Mouse (Mus musculus): ENCODE data around the gene Mtfp1. TPM values are rescaled to one million over a fixed set of nuclear protein-coding genes. Genes with fewer than 3 reads are reported as not detected.
"Not testable (repeated sequence)": the region's sequence is repeated elsewhere in the genome, so short reads cannot be mapped to it uniquely, and the experiment has no call there.

Mtfp1 gene
- polyA plus RNA-seq, 1 experiment from 2014 or later = 10.8 TPM

DNA sequence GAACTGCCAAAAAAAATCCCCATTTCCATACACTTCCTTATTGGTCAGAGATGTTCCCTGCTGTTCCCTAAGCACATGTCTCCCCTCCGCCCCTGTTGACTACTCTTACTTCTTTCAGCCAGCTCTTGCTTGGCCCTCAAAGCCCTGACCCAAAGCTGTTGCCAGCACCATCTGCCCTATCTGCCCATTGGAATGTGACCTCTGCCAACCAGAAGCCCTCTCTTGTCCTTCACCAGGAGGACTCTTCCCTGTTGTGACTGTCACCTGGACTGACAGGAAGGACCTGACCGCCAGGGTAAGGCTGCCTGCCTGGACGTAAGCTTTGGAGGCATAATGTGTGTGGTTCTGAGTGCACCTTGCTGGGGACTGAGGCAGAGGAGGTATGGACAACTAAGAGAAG is 26.4 kb upstream of the Mtfp1 start:
- 61% methylated on average over 3 of the region's 3 CpGs for WGBS
- Histone ChIP-seq H3K9ac (no peak overlapping the region), H3K4me1 (ENCODE audit: insufficient read depth) (peaks cover 3% of the 10 kb centered on the region; the same call in 1 of the 2 replicates), H3K4me3 (ENCODE audit: low read depth, low read length) (no peak overlapping the region), H3K4me2 (no peak overlapping the region), H3K27me3 (ENCODE audit: insufficient read depth, low read length) (peaks cover 14% of the 10 kb centered on the region), H3K36me3 (ENCODE audit: insufficient read depth) (no peaks in the 10 kb centered on the region), H3K9me3 (ENCODE audit: low read depth, low read length) (no peaks in the 10 kb centered on the region), H3K27ac (ENCODE audit: low read depth) (no peak overlapping the region)
- no peak for ATAC-seq (ENCODE audit: insufficient read depth)
- no peak for TF ChIP-seq CTCF (IDR thresholded peaks at IDR 0.05; ENCODE audit: low read depth)
- no peak for DNase-seq

DNA sequence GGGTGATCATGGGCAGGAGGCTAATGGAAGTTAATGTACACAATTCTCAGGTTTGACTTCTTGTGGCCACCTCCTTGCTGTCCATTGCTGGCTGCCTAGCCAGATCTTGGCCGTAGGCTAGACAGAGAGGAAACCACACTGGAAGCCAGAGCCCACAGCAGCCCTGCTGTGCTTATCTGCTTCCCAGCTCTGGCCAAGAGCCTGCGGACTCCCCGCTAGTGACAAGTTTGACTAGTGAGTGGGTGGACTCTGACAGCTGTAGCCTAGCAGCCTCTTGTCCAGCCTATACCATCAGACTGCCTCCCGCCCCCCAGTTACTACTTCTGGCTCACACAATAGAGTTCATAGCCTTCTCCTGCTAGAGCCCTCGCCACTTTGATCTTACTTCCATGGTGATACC is 24.4 kb upstream of the Mtfp1 start:
- Histone ChIP-seq H3K9ac (no peak overlapping the region), H3K36me3 (ENCODE audit: insufficient read depth) (no peaks in the 10 kb centered on the region), H3K27me3 (ENCODE audit: insufficient read depth, low read length) (peaks cover 14% of the 10 kb centered on the region), H3K4me3 (ENCODE audit: low read depth, low read length) (no peak overlapping the region), H3K9me3 (ENCODE audit: low read depth, low read length) (no peaks in the 10 kb centered on the region), H3K4me2 (no peak overlapping the region), H3K27ac (ENCODE audit: low read depth) (no peak overlapping the region), H3K4me1 (ENCODE audit: insufficient read depth) (peaks cover 3% of the 10 kb centered on the region; the same call in 1 of the 2 replicates)
- DNase-seq (peak; percentile 67), ATAC-seq (ENCODE audit: insufficient read depth) (peak; percentile 44; the same call in 1 of the 2 replicates)
- 40% methylated on average over 5 of the region's 5 CpGs for WGBS
- TF ChIP-seq CTCF (IDR thresholded peaks at IDR 0.05; ENCODE audit: low read depth) = no peak

DNA sequence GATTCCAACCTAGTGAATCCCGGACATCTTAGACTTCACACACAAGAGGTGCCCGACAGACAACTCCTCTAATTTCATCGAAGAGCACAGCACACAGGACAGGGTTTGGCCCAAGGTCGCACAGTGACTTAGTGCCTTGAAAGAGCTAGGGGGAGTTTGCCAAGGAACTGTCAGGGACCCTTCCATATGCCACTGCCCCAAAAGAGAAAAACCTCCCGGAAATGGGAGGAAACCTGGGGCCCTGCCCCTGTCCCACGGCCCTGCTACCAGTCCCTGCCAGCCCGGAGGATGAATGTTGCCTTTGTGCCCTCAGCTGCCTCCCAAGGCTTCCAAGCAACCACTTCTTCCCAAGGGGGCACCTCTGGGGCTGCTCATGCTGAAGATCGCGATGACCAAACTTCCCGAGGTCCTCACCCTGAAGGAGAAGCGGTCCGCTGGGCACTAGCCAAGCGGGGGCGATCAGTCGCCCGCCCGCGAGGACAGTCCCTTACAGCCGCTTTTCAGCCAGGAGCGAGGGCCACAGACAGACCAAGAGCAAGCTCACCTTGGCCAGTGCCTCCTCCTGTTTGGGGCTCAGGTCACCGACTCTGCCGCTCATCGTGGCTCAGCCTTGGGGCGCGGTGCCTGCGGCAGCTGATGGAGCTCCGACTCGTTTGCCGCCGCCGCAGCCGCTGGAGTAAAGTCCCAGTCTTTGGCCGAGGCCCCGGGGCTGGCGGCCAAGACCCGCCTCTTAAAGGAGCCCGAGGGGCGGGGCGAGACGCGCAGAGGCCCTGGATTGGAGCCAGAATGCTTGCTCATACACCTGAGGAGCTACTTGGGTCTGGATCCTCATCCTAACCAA is 23.1 kb upstream of the Mtfp1 start:
- Histone ChIP-seq H3K9me3 (ENCODE audit: low read depth, low read length) (no peaks in the 10 kb centered on the region), H3K9ac (peak overlapping the region; percentile 66), H3K27me3 (ENCODE audit: insufficient read depth, low read length) (peaks cover 14% of the 10 kb centered on the region), H3K4me2 (peak overlapping the region; percentile 97), H3K4me3 (ENCODE audit: low read depth, low read length) (peak overlapping the region; percentile 49), H3K4me1 (ENCODE audit: insufficient read depth) (peaks cover 3% of the 10 kb centered on the region; the same call in 1 of the 2 replicates), H3K27ac (ENCODE audit: low read depth) (no peak overlapping the region), H3K36me3 (ENCODE audit: insufficient read depth) (no peaks in the 10 kb centered on the region)
- peak; percentile 25 for ATAC-seq (ENCODE audit: insufficient read depth)
- DNase-seq = peak; percentile 84
- TF ChIP-seq CTCF (IDR thresholded peaks at IDR 0.05; ENCODE audit: low read depth) = no peak
- WGBS = 3% methylated on average over 41 of the region's 41 CpGs

DNA sequence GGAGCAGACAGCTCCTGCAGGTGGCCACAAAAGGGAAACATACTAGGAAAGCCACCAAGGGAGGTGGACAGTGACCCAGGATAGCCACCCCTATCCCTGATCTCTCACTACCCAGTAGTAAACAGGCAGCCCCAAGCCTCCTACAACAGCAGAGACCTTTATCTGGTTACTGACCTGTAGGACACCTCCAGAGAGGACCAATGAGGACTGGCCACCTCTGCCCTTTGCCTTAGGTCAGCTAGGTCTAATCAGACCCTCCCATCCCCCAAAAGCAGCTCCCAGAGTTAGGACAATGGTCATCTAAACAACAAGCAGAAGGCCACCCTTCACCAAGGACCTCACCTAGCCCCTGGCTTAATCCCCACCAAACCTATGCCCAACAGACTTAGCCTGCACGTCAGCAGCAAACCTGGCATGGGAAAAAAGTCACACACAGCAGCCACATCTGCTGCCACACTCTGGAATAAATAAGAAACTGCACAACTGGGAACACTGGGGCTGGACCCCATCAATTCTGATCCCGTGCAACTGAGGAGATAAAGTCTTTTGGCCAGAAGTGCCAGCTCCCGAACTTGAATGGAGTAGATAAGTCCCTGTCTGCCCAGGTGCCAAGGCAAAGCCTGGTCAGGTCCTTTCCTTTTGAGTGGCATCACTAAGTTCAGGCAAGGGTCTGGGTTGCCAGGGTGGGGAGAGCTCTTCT is 22.3 kb upstream of the Mtfp1 start:
- Histone ChIP-seq H3K27ac (ENCODE audit: low read depth) (no peak overlapping the region), H3K27me3 (ENCODE audit: insufficient read depth, low read length) (peaks cover 14% of the 10 kb centered on the region), H3K4me1 (ENCODE audit: insufficient read depth) (peaks cover 3% of the 10 kb centered on the region; the same call in 1 of the 2 replicates), H3K9me3 (ENCODE audit: low read depth, low read length) (no peaks in the 10 kb centered on the region), H3K9ac (no peak overlapping the region), H3K4me3 (ENCODE audit: low read depth, low read length) (peak overlapping the region; percentile 49), H3K4me2 (peak overlapping the region; percentile 97), H3K36me3 (ENCODE audit: insufficient read depth) (no peaks in the 10 kb centered on the region)
- ATAC-seq (ENCODE audit: insufficient read depth) (no peak), DNase-seq (peak; percentile 10)
- TF ChIP-seq CTCF (IDR thresholded peaks at IDR 0.05; ENCODE audit: low read depth) = no peak
- 16% methylated on average over 3 of the region's 3 CpGs for WGBS

DNA sequence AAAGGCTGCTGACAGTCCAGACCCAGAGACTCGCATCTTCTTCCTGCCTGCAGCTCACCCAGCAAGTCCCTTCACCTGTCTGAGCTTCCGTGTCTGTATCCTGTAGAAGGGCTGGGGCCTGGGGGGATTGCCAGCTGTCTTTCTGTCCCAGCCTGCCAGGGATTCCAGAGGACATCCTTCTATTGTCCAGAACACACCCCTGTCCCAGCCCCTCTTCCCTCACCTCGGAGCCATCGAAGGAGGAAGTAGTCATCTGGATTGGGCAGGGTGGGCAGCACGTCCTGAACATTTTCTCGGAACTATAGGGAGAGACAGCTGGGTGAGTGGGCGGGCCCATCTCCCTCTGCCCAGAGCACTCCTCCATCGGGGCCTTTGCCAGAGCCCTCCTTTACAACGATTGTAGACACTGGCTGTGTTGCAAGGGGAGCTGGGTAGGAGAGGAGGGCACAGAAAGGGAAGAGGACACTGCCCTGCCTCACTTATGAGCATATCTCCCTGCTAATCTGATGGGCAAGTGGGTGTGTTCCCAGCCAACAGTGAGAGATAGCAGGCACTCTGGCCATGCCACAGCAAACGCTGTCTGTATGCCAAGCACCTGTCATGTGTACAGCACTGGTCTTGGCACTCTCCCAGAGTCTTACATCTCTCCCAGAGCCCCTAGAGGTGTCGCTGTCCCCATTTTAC is 21.4 kb upstream of the Mtfp1 start:
- Histone ChIP-seq H3K4me3 (ENCODE audit: low read depth, low read length) (no peak overlapping the region), H3K36me3 (ENCODE audit: insufficient read depth) (no peaks in the 10 kb centered on the region), H3K9ac (no peak overlapping the region), H3K4me2 (no peak overlapping the region), H3K4me1 (ENCODE audit: insufficient read depth) (peaks cover 3% of the 10 kb centered on the region; the same call in 1 of the 2 replicates), H3K27me3 (ENCODE audit: insufficient read depth, low read length) (peaks cover 14% of the 10 kb centered on the region), H3K27ac (ENCODE audit: low read depth) (no peak overlapping the region), H3K9me3 (ENCODE audit: low read depth, low read length) (no peaks in the 10 kb centered on the region)
- 42% methylated on average over 11 of the region's 11 CpGs for WGBS
- DNase-seq (peak; percentile 15), ATAC-seq (ENCODE audit: insufficient read depth) (no peak)
- no peak for TF ChIP-seq CTCF (IDR thresholded peaks at IDR 0.05; ENCODE audit: low read depth)

DNA sequence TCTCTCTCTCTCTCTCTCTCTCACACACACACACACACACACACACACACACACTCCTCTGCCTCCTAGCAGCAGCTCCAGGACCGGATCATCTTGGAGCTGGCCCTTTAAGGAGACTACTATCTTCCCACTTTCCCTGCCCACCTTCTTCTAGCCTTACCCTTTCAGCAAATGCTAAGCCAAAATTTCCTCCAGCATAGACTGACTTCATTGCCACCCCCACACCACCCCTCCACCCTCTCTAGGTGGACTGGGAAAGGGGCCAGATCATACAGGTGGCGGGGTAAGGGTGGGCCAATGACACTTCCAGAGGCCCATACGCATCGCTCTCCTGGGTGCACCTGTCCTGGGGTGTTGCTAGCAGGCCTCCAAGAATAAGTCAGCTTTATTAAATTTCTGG is 20.2 kb upstream of the Mtfp1 start:
- DNase-seq = no peak
- peaks cover 14% of the 10 kb centered on the region for H3K27me3 ChIP-seq (ENCODE audit: insufficient read depth, low read length)
- no peaks in the 10 kb centered on the region for H3K36me3 ChIP-seq (ENCODE audit: insufficient read depth)
- no peak overlapping the region for H3K9ac ChIP-seq
- H3K4me1 ChIP-seq (ENCODE audit: insufficient read depth) = peaks cover 3% of the 10 kb centered on the region; the same call in 1 of the 2 replicates
- ATAC-seq (ENCODE audit: insufficient read depth) = no peak
- H3K4me2 ChIP-seq = no peak overlapping the region
- no peaks in the 10 kb centered on the region for H3K9me3 ChIP-seq (ENCODE audit: low read depth, low read length)
- WGBS = 87% methylated on average over 4 of the region's 4 CpGs
- TF ChIP-seq CTCF (IDR thresholded peaks at IDR 0.05; ENCODE audit: low read depth) = no peak
- H3K4me3 ChIP-seq (ENCODE audit: low read depth, low read length) = no peak overlapping the region
- H3K27ac ChIP-seq (ENCODE audit: low read depth) = no peak overlapping the region

DNA sequence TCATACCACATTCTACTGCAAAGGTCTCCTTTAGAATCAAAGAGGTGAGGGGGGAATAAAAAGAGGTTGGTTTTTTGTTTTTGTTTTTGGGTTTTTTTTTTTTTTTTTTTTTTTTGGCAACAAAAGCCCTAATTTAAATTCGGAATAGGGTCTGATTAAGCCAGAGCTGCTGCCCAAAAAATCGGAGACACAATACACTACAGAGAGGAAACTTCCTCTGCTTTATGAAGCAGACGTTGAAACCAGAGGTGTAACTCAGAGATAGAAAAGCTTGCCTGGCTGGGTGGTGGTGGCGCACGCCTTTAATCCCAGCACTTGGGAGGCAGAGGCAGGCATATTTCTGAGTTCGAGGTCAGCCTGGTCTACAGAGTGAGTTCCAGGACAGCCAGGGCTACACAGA is 19.3 kb upstream of the Mtfp1 start:
- H3K9ac ChIP-seq; H3K27ac ChIP-seq (ENCODE audit: low read depth); ATAC-seq (ENCODE audit: insufficient read depth); H3K4me1 ChIP-seq (ENCODE audit: insufficient read depth); H3K4me3 ChIP-seq (ENCODE audit: low read depth, low read length); DNase-seq; H3K4me2 ChIP-seq; H3K36me3 ChIP-seq (ENCODE audit: insufficient read depth); H3K9me3 ChIP-seq (ENCODE audit: low read depth, low read length): not testable (repeated sequence)
- WGBS = 76% methylated on average over 6 of the region's 6 CpGs
- H3K27me3 ChIP-seq (ENCODE audit: insufficient read depth, low read length) = peaks cover 14% of the 10 kb centered on the region

Data from lung, embryonic 14.5 days (tissue).